Mouse (Mus musculus) CD4-positive helper T cell, adult 2 months (primary cell): Measurements from ENCODE around the gene Tbc1d13.
"Not testable (repeated sequence)": the region's sequence is repeated elsewhere in the genome, so short reads cannot be mapped to it uniquely, and the experiment has no call there.

Experiments used
- DNase-seq: peaks from one replicate; pipeline ENCODE4 v3.0.0-alpha.2; 2012; ENCODE audit warnings: low read depth, missing footprints, low spot score

The Tbc1d13 gene

DNA sequence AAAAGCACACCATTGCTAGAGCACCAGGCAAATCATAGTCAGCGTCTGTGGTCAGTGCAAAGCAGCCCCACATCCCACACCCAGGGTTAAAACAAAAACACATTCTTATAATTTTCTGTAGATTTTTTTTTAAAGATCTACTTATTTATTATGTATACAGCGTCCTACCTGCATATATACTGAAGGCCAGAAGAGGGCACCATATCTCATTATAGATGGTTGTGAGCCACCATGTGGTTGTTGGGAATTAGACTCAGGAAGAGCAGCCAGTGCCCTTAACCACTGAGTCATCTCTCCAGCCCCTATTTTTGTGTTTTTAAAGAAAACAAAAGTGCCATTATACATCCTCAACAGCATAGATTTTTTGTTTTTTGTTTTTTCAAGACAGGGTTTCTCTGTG is 4.8 kb upstream of the Tbc1d13 start:
- DNase-seq: peak; percentile 75

DNA sequence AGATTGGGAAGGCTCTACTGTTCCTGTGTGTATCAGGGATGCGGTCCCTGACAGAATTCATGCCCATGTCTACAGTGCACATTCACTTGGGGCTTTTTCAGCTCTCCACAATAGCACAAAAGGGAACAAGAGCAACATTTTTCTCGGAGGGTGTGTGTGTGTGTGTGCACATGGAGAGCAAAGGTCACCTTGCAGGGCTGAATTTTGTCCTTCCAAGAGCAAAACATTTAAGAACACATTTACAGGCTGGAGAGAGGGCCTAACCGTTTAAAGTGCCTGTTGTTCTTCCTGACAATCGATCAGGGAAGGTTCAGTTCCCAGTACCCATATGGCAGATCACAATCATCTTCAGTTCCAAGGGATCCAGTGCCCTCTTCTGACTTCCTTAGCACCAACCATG is 3.4 kb upstream of the Tbc1d13 start:
- DNase-seq: no peak

DNA sequence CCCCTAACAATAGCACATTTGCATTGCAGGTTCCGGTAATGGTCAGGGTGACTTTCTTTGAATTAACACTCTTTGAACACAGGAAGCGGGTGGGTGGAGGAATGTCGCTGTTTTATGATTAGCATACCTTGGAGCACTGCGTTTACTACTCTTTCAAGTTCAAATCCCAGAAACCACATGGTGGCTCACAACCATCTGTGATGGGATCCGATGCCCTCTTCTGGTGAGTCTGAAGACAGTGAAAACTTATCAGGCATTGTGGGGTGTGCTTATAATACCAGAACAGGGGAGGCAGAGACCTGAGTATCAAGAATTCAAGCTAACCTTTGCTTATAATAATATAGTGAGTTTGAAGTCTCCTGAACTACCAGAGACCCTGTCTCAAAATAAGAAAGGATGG is 2.3 kb upstream of the Tbc1d13 start:
- DNase-seq: peak; percentile 35

DNA sequence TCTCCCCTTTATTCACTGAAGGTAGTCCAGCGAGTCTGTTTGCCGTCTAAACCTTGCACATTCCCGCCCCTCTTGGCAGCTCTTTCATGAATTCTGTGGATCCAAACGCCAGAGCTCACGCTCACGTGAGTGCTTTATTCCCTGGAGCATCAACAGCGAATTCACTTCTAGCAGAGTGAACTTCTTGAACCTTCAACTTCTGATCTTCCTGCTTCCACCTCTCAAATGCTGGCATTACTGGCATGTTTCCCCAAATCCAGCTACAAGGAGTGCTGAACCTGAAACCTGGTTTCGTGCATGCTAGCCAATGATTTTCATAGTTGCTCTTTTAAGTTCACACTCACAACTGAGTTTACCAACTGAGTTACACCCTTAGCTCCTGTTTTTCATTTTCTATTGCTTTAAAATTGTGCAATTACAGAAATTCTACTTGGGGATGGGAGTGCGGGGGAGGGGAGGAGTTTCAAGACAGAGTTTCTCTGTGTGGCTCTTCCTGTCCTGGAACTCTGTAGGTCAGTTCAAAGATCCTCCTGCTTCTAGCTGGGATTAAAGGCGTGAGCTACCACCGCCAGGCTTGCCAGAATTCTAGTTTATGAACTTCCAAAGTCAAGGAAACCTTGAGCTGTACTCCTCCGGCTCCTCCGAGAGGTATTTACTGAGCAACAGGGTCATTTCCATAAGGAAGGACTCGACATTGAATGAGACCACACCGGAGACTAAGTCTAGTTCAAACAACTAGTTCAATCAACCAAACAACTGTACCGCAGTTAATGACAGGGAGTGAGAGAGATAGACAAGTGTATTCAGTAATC is 539 bp upstream of the Tbc1d13 start:
- no peak for DNase-seq

DNA sequence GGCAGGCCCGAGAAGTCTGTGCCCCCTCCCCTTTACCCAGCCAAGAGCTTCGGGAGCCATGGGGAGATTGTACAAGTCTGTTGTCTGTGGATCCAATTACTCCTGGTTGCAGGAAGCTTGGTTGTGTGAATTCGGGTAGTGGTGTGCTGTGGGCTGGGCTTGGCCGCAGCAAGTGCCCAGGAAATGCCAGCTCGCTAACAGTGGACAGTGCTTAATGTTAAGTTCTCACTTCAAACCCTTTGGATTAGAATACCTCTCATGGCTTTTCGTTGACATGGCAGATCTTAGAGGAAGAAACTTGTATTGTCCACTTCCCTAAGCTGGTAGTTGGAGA is 799 bp downstream of the Tbc1d13 start:
- DNase-seq: no peak

DNA sequence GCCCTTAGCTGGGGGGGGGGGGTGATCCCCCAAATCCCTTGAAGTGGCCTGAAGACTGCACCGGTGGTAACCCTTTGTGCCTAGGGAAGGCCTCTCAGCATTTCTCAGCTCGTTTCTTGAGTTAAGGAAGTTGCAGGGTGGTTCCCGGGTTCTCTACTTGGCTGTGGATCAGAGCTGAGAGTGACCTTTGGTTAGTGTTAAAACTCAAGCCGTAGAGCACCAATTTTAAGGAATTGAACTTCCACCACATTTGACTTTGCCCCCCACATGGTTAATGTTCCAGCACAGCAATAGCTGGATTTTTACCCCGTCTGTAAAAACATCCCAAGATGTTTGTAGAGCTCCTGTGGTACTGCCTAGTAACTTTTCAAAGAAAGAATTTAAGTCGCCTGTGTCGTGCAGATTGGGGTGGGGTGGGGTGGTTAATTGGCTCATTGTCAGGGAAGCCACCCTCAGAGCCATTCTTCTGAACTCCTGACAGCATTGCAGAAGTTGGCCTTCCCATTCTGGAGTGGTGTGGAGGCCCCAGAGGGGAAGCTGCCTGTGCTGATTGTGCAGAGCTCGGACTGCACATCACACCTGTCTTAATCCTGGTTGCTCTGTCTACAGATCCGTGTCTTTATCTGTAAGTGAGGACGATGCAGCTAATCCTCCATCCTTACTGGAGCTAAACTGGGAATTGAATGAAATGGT is 1.5 kb downstream of the Tbc1d13 start:
- DNase-seq: no peak

DNA sequence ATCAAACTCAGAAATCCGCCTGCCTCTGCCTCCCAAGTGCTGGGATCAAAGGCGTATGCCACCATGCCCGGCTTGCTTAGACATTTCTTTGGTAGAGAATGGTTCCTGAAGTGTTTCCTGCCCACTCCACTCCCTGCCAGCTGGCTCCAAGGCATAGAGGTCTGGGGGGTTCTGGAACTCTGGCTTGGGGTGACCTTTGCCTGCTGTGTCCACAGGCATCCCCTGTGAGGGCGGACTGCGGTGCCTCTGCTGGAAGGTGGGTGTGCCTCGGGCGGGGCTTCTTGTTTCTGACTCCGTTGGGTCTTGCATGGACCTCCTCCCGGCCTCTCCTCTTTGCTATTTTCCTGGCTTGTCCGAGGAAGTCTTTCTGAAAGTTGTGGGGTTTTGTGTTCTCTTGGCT is 2.9 kb downstream of the Tbc1d13 start:
- no peak for DNase-seq

DNA sequence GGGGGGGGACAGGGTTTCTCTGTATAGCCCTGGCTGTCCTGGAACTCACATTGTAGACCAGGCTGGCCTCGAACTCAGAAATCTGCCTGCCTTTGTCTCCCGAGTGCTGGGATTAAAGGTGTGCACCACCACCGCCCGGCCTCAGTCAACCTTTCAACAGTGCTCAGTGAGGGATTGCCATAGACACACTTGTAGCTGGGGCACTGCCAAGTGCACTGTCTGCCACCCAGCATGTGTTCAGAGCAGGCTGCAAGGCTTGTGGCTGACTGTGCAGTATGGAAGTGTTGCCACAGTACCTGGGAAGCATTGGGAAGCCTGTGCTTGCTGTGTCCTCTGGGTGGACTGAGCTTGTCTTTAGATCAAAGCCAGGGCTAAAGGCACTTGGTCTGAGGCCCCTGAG is 6.5 kb downstream of the Tbc1d13 start:
- DNase-seq: not testable (repeated sequence)

DNA sequence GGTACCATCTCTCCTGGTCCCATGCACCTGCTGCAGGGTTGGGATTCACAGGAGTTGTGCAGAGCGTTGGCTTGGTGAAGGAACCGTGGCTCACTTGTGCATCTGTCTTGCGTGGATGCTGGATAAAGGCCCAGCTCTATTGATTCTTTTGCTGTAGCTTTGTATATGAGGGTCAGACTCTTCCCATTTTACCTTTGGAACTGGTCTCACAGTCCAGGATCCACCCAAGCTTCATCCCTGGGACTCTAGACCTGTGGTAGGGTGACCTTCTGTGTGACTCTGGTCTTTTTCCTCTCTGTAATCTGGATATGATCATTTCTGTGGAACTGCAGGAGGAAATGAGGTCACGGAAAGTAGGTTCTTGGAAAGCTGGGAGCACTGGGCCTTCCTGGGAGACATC is 10.9 kb downstream of the Tbc1d13 start:
- no peak for DNase-seq

DNA sequence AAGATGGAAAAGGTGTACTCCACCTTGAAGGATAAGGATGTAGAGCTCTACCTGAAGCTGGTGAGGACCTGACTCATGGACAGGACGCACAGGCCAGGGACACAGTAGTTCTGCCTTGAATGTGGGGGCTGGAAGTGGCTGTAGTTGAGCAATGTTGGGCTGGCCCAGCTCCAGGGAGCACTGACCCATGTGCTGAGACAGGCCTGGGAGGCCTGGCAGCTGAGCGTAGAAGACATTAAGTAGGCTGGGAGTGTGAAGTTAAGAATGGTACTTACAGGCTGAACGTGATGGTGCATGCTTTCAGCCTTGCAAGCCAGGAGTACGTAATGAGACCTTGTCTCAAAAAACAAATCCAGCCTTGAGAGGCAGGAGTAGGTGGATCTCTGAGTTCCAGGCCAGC is 13.9 kb downstream of the Tbc1d13 start:
- no peak for DNase-seq

DNA sequence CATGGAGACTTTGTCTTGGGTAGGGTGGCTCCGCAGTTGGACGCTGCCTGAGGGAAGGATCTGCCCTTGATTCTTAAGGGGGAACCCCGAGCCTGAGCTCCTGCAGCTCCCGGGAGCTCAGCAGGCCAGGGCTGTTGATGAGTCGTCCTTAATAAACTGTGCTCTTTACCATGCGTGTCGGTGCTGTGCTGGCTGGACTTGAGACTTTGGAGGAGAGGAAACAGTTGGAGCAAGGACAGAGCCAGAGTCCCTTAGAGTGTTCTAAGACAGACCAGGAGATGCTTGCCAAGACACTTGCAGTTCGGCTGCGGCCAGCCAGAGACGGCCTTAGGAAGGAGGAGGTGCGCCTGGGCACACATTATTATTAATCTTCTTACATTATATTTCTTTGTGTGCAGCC is 18.3 kb downstream of the Tbc1d13 start:
- no peak for DNase-seq

DNA sequence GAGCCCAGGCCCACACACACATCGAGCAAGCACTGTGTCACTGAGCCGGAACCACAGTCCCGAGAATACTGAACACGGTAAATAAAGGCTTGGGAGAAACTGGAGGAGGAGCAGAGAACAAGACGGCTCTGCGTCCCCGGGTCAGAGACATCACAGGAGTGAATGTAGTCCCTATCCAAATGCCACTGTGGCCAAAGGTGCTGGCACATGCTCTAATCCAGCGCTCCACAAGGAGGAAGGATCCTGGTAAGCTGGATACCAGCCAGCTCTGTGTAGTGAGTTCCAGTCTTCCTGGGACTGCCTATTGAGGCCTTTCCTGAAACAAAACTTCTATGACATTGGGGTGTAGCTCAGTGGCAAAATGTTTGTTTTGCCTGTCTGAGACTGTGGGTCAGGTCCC is 19.1 kb downstream of the Tbc1d13 start:
- DNase-seq: no peak

DNA sequence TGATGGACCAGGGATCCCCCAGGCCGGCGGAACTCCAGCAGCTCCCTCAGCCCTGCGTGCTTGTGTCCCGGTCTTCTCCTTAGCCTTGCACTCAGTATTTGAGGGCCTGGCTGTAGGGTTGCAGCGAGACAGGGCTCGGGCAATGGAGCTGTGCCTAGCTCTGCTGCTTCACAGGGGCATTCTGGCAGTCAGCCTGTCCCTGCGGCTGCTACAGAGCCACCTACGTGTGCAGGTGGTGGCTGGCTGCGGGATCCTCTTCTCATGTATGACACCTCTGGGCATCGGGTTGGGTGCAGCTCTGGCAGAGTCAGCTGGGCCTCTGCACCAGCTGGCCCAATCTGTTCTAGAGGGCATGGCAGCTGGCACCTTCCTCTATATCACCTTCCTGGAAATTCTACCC is 26.3 kb downstream of the Tbc1d13 start:
- not testable (repeated sequence) for DNase-seq

DNA sequence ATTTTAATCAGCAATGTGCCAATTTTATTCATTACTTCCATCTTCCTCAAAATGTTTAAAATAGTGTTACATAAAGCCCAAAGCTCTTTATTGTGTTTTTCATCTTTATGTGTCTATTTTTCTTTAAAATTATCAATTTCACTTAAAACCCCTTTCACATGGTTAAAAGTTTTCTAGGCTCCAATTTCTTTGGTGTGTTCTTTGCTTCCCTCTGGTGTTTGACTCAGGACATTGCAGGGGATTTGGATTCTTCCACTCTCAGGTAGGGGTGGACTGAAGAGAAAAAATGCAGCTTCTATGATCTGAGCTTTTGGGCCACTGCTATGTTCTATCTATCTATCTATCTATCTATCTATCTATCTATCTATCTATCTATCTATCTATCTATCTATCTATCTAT is 28.3 kb downstream of the Tbc1d13 start:
- DNase-seq: peak; percentile 67

DNA sequence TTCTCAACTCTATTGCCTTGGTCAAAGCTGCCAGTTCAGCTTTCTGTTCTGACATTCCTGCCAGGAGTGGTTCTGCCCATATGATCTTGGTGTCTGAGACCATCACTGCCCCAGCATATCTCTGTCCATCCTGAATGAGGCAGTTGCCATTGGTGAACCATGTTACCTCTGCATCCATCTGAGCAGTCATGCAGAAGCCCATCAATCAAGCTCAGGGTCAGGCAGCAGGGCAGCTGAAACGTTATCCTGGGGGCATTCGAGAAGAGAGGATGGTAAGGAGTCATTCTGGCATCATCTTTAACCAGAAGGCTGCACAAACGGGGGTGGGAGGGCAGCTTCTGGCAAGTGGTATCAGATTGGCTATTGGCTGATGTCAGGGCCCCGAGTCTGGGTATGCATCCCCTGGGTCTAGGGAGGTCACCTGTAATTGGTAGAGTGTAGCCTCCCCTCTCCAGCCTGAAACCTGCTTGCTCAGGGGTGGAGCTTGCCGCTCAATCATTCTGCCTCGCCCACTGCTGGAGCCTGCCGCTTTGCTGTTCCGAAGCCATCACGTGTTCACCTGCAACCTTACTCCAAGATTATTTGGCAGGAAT is 30.9 kb downstream of the Tbc1d13 start:
- DNase-seq: no peak

DNA sequence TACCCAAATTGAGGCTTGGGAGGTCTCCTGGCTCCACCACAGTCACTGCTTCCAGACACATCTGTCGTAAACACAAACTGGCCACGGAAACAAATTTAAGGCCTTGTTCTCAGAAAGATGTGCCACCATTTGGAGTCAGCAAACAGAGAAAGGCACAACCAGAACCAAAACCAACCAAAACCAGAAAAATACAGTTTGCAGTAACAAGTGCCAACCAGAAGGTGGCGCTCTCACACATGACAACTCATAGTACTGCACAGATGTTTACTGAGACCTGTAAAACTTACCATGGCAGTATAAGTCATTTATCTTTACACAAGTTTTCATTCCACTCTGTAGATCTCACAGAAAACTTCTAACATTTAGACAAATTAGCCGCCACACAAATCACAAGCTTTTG is 33.1 kb downstream of the Tbc1d13 start:
- peak; percentile 29 for DNase-seq

DNA sequence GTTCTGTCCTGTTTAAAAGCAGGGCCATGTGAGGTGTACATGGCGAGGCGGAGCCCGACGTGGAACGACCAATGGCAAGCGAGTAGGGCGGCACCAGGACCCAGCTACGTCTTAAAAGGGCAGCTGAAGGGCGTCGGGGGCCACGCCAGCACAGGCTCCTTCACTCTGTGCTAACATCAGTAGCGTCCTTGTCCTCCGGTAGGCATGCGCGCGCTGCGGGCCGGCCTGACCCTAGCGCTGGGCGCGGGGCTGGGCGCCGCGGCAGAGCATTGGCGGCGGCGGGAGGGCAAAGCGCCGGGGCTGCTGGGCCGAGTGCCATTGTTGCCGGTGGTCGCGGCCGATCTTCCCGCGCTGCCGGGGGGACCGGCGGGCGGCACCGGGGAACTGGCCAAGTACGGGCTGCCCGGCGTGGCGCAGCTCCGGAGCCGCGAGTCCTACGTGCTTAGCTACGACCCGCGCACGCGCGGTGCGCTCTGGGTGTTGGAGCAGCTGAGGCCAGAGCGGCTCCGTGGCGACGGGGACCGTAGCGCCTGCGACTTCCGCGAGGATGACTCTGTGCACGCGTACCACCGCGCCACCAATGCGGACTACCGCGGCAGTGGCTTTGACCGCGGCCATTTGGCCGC is 37.9 kb downstream of the Tbc1d13 start, which contains the start of gene Endog:
TSS of gene Endog (plus strand) at position 123 of the 626 bp plus-strand sequence.
- peak; percentile 87 for DNase-seq

DNA sequence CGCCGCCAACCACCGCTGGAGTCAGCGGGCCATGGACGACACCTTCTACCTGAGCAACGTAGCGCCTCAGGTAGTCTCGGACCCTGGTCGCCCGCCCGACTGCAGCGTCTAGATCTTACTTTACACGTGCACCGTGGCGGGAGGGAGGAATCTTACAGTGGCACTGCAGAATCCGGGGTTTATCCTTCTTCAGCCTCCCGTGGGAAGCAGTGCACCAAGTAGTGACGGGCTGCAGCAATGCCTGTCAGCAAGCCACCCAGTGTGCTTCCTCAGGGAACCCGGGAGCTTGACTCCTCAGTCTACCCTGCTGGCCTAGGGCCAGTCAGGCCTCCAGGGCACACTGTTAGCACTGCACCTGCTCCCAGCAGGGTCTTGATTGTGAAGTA is 38.4 kb downstream of the Tbc1d13 start:
- no peak for DNase-seq

DNA sequence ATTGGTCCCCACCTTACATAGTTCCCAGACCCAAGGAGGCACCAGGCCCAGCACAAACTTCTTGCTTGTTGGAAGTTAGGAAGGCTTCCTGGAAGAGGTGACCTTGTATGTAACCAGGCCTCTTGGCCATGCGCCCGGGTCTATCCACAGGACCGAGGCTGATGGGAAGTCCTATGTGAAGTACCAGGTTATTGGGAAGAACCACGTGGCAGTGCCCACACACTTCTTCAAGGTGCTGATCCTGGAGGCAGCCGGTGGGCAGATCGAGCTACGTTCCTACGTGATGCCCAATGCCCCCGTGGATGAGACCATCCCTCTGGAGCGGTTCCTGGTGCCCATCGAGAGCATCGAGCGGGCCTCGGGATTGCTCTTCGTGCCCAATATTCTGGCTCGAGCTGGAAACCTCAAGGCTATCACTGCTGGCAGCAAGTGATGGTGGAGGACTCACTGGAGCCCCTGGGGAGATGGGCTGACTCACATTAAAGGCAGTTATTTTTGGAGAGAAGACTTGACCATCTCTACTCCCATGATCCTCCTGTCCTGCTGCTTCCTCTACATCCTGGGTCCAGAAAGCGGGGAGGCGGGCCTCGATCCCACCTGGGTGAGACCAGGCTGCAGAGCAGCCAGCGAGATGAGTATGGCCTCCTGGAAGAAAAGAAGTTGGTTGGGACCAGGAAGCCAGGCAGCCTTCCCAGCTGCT is 40.1 kb downstream of the Tbc1d13 start:
- DNase-seq: no peak

DNA sequence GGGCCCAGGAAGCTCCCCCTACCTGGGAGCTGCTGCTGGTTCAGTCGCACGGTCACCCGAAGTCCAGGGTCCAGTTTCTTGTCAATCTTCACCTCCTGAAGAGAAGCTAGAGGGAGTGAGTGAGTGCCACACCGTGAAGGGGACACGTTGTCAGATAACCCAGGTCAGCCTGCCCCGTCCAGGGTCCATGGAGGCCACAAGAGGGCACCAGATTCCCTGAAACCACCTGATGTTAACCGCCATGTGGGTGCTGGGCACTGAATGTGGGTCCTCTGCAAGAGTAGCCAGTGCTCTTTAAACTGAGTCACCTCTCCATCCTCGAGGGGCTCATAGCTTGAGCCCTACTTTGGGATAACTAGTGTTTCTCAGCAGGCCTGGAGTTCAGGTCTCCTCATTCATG is 42.4 kb downstream of the Tbc1d13 start:
- no peak for DNase-seq

DNA sequence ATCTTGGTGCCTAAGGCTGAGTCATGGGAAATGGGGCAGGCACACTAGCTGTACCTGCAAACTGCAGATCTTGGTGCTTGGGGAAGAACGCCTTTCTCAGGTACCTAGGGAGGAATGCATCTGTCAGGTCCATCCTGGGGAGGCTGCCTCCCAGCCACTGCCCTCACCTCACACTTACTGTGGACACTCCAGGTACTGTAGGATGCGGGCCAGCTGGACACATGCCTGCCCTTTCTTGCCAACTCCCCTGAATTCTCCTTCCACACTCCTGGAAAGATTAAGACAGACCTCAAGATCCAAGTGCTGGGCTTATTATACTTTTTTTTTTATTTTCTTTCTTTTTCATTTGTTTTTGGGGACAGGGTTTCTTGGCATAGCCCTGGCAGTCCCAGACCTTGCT is 43.0 kb downstream of the Tbc1d13 start:
- no peak for DNase-seq
